Mouse (Mus musculus): ENCODE measurements at regions not wholly inside any gene's neighbourhood (a gene's known extent, or its start where the extent isn't known, plus 50 kb on each side); places are given as distances from the start of the nearest gene placed in this dataset.

GRCm38 (mm10) chr7:68858471-68859210, 109.6 kb upstream of the Arrdc4 start:
- no peak for DNase-seq (ENCODE audit: low spot score in 2 of 2)

- DNase-seq (ENCODE audit: low spot score in 2 of 2), result no peak
Observed at GRCm38 (mm10) chr7:68851981-68852575, 103.0 kb upstream of the Arrdc4 start.

- DNase-seq (ENCODE audit: low spot score in 2 of 2), result no peak
Observed at GRCm38 (mm10) chr7:68844606-68845005, 95.6 kb upstream of the Arrdc4 start.

- DNase-seq (ENCODE audit: low spot score in 2 of 2), result peak in 1 of 2 experiments; percentile 18
Observed at GRCm38 (mm10) chr7:68843374-68843773, 94.3 kb upstream of the Arrdc4 start.

- DNase-seq (ENCODE audit: low spot score in 2 of 2), result no peak
Observed at GRCm38 (mm10) chr7:68833977-68834791, 85.1 kb upstream of the Arrdc4 start.

GRCm38 (mm10) chr7:68833517-68833916, 84.5 kb upstream of the Arrdc4 start:
- DNase-seq (ENCODE audit: low spot score in 2 of 2), result no peak

GRCm38 (mm10) chr7:68829861-68830260, 80.8 kb upstream of the Arrdc4 start:
- peak; percentile 7 to 68 for DNase-seq (ENCODE audit: low spot score in 2 of 2)

GRCm38 (mm10) chr7:68824399-68824798, 75.4 kb upstream of the Arrdc4 start:
- no peak for DNase-seq (ENCODE audit: low spot score in 2 of 2)

- DNase-seq (ENCODE audit: low spot score in 2 of 2), result no peak
Observed at GRCm38 (mm10) chr7:68823646-68824045, 74.6 kb upstream of the Arrdc4 start.

- peak in 1 of 2 experiments; percentile 34 for DNase-seq (ENCODE audit: low spot score in 2 of 2)
Observed at GRCm38 (mm10) chr7:68823189-68823588, 74.1 kb upstream of the Arrdc4 start.

GRCm38 (mm10) chr7:68814823-68815666, 66.0 kb upstream of the Arrdc4 start:
- DNase-seq (ENCODE audit: low spot score in 2 of 2), result no peak

GRCm38 (mm10) chr7:68809782-68810181, 60.7 kb upstream of the Arrdc4 start:
- DNase-seq (ENCODE audit: low spot score in 2 of 2), result no peak
